Mouse (Mus musculus) CH12.LX (cell line): ENCODE measurements around the gene C1qtnf7.

ENCODE experiments used
- CTCF ChIP-seq, 2 experiments: IDR thresholded peaks in 1 of 2; conservative IDR thresholded peaks in 1 of 2; 2 replicates each; pipeline ENCODE4 v1.5.1; 2011 to 2012; ENCODE audit warnings: low read depth in 2 of 2, low read length in 2 of 2, improper control_type of control experiment in 1 of 2, inconsistent platforms in 1 of 2, mild to moderate bottlenecking in 1 of 2, moderate library complexity in 1 of 2
- EP300 ChIP-seq: IDR thresholded peaks from 2 replicates; pipeline ENCODE4 v1.6.1; 2011; ENCODE audit warnings: low read length, improper control_type of control experiment
- MAFK ChIP-seq: IDR thresholded peaks from 2 replicates; pipeline ENCODE4 v1.6.1; 2011; ENCODE audit warnings: low read length, improper control_type of control experiment; ENCODE audit not compliant: insufficient replicate concordance
- MAX ChIP-seq: IDR thresholded peaks from 2 replicates; pipeline ENCODE4 v1.6.1; 2011; ENCODE audit warnings: low read length, improper control_type of control experiment
- MXI1 ChIP-seq: IDR thresholded peaks from 2 replicates; pipeline ENCODE4 v1.6.1; 2011; ENCODE audit warnings: mild to moderate bottlenecking, low read depth, low read length, improper control_type of control experiment
- POLR2A ChIP-seq: IDR thresholded peaks from 2 replicates; pipeline ENCODE4 v1.6.1; 2011; ENCODE audit warnings: low read depth, mild to moderate bottlenecking, improper control_type of control experiment, low read length
- POLR2AphosphoS2 ChIP-seq: IDR thresholded peaks from 2 replicates; pipeline ENCODE4 v1.6.1; 2011; ENCODE audit warnings: low read depth, low read length, improper control_type of control experiment
- TCF12 ChIP-seq: IDR thresholded peaks from 2 replicates; pipeline ENCODE4 v1.6.1; 2014; ENCODE audit warnings: low read depth, mild to moderate bottlenecking, inconsistent platforms, low read length, improper control_type of control experiment
- ZNF384 ChIP-seq: IDR thresholded peaks from 2 replicates; pipeline ENCODE4 v1.6.1; 2012; ENCODE audit warnings: low read depth, low read length, improper control_type of control experiment, inconsistent platforms

DNA sequence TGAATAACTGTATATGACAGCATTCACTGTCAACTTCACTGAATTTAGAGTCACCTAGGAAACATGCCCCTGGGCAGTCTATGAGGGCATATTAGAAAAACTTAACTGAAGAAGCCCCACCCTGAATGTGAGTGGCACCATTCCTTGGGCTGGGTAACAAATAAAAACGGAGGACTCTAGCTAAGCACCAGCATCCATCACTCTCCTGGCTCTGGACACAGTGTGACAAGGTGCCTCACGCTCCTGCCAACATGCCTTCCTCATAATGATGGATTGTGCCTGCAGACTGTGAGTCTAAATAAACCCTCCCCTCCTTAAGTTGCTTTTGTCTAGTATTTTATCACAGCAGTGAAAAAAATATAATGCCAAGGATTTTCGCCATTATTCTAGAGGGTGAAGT lies 35.3 kb upstream of the C1qtnf7 start:
- no peak for TF ChIP-seq MAFK
- no peak for TF ChIP-seq POLR2A
- TF ChIP-seq ZNF384, result no peak
- TF ChIP-seq TCF12, result no peak
- TF ChIP-seq CTCF (conservative IDR thresholded peaks at IDR 0.05 in 1 of 2, IDR thresholded peaks at IDR 0.05 in 1 of 2; ENCODE audit: low read depth in 2 of 2, low read length in 2 of 2), result no peak
- no peak for TF ChIP-seq POLR2AphosphoS2
- no peak for TF ChIP-seq MAX
- no peak for TF ChIP-seq MXI1
- TF ChIP-seq EP300, result no peak
